Mouse (Mus musculus): Measurements from ENCODE around the gene Nup153. TPM values are rescaled to one million over a fixed set of nuclear protein-coding genes. Genes with fewer than 3 reads are reported as not detected.

Gene Nup153
- total and polyA plus RNA-seq, 2 experiments = 25.0 to 28.8 TPM

- Histone ChIP-seq H3K27ac (replicated peaks; ENCODE audit: insufficient read depth, low read depth, low read length) (no peak overlapping the region), H3K4me3 (ENCODE audit: insufficient read depth, low read depth, low read length) (no peak overlapping the region)
Observed at GRCm38 (mm10) chr13:46718893-46719400, 8.8 kb downstream of the Nup153 start.

GRCm38 (mm10) chr13:46715976-46716639 lies 11.6 kb downstream of the Nup153 start:
- DNase-seq (ENCODE audit: extremely low read depth, low read depth, low spot score) = no peak
- Histone ChIP-seq H3K4me3 (ENCODE audit: insufficient read depth, low read depth, low read length) (no peak overlapping the region), H3K4me1 (ENCODE audit: control insufficient read depth, insufficient read depth, low read length) (no peaks in the 10 kb centered on the region), H3K36me3 (ENCODE audit: control insufficient read depth, insufficient read depth, low read length) (peaks cover 30% of the 10 kb centered on the region), H3K27me3 (ENCODE audit: control insufficient read depth, insufficient read depth, low read length) (no peaks in the 10 kb centered on the region), H3K9ac (ENCODE audit: low read depth, low read length) (no peak overlapping the region), H3K27ac (replicated peaks; ENCODE audit: insufficient read depth, low read depth, low read length) (no peak overlapping the region), H3K79me2 (ENCODE audit: control insufficient read depth, insufficient read depth, low read length) (peaks cover 11% of the 10 kb centered on the region; the same call in 1 of the 2 replicates)
- 75% methylated on average over 3 of the region's 3 CpGs for WGBS
- TF ChIP-seq CTCF (IDR thresholded peaks at IDR 0.05; ENCODE audit: low read depth, low read length) (no peak), POLR2A (IDR thresholded peaks at IDR 0.05; ENCODE audit: extremely low read depth, insufficient read depth, low read length) (no peak)

More at GRCm38 (mm10) chr13:46718893-46719400, 8.8 kb downstream of the Nup153 start:
- no peak overlapping the region for H3K9ac ChIP-seq (ENCODE audit: low read depth, low read length)
- H3K4me1 ChIP-seq (ENCODE audit: control insufficient read depth, insufficient read depth, low read length) = no peaks in the 10 kb centered on the region; the same call in 1 of the 2 replicates
- no peak for DNase-seq (ENCODE audit: extremely low read depth, low read depth, low spot score)
- TF ChIP-seq POLR2A (IDR thresholded peaks at IDR 0.05; ENCODE audit: extremely low read depth, insufficient read depth, low read length) (no peak), CTCF (IDR thresholded peaks at IDR 0.05; ENCODE audit: low read depth, low read length) (no peak)
- H3K36me3 ChIP-seq (ENCODE audit: control insufficient read depth, insufficient read depth, low read length) = peaks cover 13% of the 10 kb centered on the region
- no peaks in the 10 kb centered on the region for H3K27me3 ChIP-seq (ENCODE audit: control insufficient read depth, insufficient read depth, low read length)
- H3K79me2 ChIP-seq (ENCODE audit: control insufficient read depth, insufficient read depth, low read length) = peaks cover 11% of the 10 kb centered on the region; the same call in 1 of the 2 replicates
- WGBS = 85% methylated on average over 5 of the region's 5 CpGs

- TF ChIP-seq CTCF (IDR thresholded peaks at IDR 0.05; ENCODE audit: low read depth, low read length) (no peak), POLR2A (IDR thresholded peaks at IDR 0.05; ENCODE audit: extremely low read depth, insufficient read depth, low read length) (no peak)
- Histone ChIP-seq H3K79me2 (ENCODE audit: control insufficient read depth, insufficient read depth, low read length) (peaks cover 5% of the 10 kb centered on the region; the same call in 1 of the 2 replicates), H3K4me1 (ENCODE audit: control insufficient read depth, insufficient read depth, low read length) (no peaks in the 10 kb centered on the region), H3K4me3 (ENCODE audit: insufficient read depth, low read depth, low read length) (no peak overlapping the region), H3K27ac (replicated peaks; ENCODE audit: insufficient read depth, low read depth, low read length) (no peak overlapping the region), H3K9ac (ENCODE audit: low read depth, low read length) (no peak overlapping the region), H3K36me3 (ENCODE audit: control insufficient read depth, insufficient read depth, low read length) (peaks cover 45% of the 10 kb centered on the region), H3K27me3 (ENCODE audit: control insufficient read depth, insufficient read depth, low read length) (no peaks in the 10 kb centered on the region)
- no peak for DNase-seq (ENCODE audit: extremely low read depth, low read depth, low spot score)
- WGBS = 96% methylated on average over 5 of the region's 5 CpGs
Observed at GRCm38 (mm10) chr13:46713486-46713885, 14.3 kb downstream of the Nup153 start.

GRCm38 (mm10) chr13:46703138-46703537 lies 24.6 kb downstream of the Nup153 start:
- 79% methylated on average over 5 of the region's 5 CpGs for WGBS
- Histone ChIP-seq H3K27me3 (ENCODE audit: control insufficient read depth, insufficient read depth, low read length) (no peaks in the 10 kb centered on the region), H3K9ac (ENCODE audit: low read depth, low read length) (no peak overlapping the region), H3K4me3 (ENCODE audit: insufficient read depth, low read depth, low read length) (no peak overlapping the region), H3K79me2 (ENCODE audit: control insufficient read depth, insufficient read depth, low read length) (no peaks in the 10 kb centered on the region; the same call in 1 of the 2 replicates), H3K36me3 (ENCODE audit: control insufficient read depth, insufficient read depth, low read length) (peaks cover 14% of the 10 kb centered on the region), H3K27ac (replicated peaks; ENCODE audit: insufficient read depth, low read depth, low read length) (no peak overlapping the region), H3K4me1 (ENCODE audit: control insufficient read depth, insufficient read depth, low read length) (no peaks in the 10 kb centered on the region)
- TF ChIP-seq POLR2A (IDR thresholded peaks at IDR 0.05; ENCODE audit: extremely low read depth, insufficient read depth, low read length) (no peak), CTCF (IDR thresholded peaks at IDR 0.05; ENCODE audit: low read depth, low read length) (peak; percentile 49)
- DNase-seq (ENCODE audit: extremely low read depth, low read depth, low spot score) = peak; percentile 49

- no peak overlapping the region for H3K27ac ChIP-seq (replicated peaks; ENCODE audit: insufficient read depth, low read depth, low read length)
- no peak overlapping the region for H3K4me3 ChIP-seq (ENCODE audit: insufficient read depth, low read depth, low read length)
- 91% methylated on average over 2 of the region's 2 CpGs for WGBS
- H3K4me1 ChIP-seq (ENCODE audit: control insufficient read depth, insufficient read depth, low read length) = peaks cover 4% of the 10 kb centered on the region; the same call in 1 of the 2 replicates
- no peak for DNase-seq (ENCODE audit: extremely low read depth, low read depth, low spot score)
- H3K27me3 ChIP-seq (ENCODE audit: control insufficient read depth, insufficient read depth, low read length) = no peaks in the 10 kb centered on the region
- TF ChIP-seq POLR2A (IDR thresholded peaks at IDR 0.05; ENCODE audit: extremely low read depth, insufficient read depth, low read length) = no peak
- no peak for TF ChIP-seq CTCF (IDR thresholded peaks at IDR 0.05; ENCODE audit: low read depth, low read length)
- no peaks in the 10 kb centered on the region; the same call in 1 of the 2 replicates for H3K79me2 ChIP-seq (ENCODE audit: control insufficient read depth, insufficient read depth, low read length)
- H3K9ac ChIP-seq (ENCODE audit: low read depth, low read length) = no peak overlapping the region
- peaks cover 15% of the 10 kb centered on the region for H3K36me3 ChIP-seq (ENCODE audit: control insufficient read depth, insufficient read depth, low read length)
Observed at GRCm38 (mm10) chr13:46701486-46701885, 26.3 kb downstream of the Nup153 start.

- no peak for TF ChIP-seq CTCF (IDR thresholded peaks at IDR 0.05; ENCODE audit: low read depth, low read length)
- TF ChIP-seq POLR2A (IDR thresholded peaks at IDR 0.05; ENCODE audit: extremely low read depth, insufficient read depth, low read length) = no peak
- no peak overlapping the region for H3K27ac ChIP-seq (replicated peaks; ENCODE audit: insufficient read depth, low read depth, low read length)
- 95% methylated on average over 1 of the region's 1 CpGs for WGBS
- H3K4me1 ChIP-seq (ENCODE audit: control insufficient read depth, insufficient read depth, low read length) = peaks cover 4% of the 10 kb centered on the region
- no peak overlapping the region for H3K4me3 ChIP-seq (ENCODE audit: insufficient read depth, low read depth, low read length)
- H3K79me2 ChIP-seq (ENCODE audit: control insufficient read depth, insufficient read depth, low read length) = no peaks in the 10 kb centered on the region; the same call in 1 of the 2 replicates
- H3K36me3 ChIP-seq (ENCODE audit: control insufficient read depth, insufficient read depth, low read length) = peaks cover 22% of the 10 kb centered on the region
- H3K27me3 ChIP-seq (ENCODE audit: control insufficient read depth, insufficient read depth, low read length) = no peaks in the 10 kb centered on the region
- DNase-seq (ENCODE audit: extremely low read depth, low read depth, low spot score) = no peak
- no peak overlapping the region for H3K9ac ChIP-seq (ENCODE audit: low read depth, low read length)
Observed at GRCm38 (mm10) chr13:46699372-46699771, 28.4 kb downstream of the Nup153 start.

All from liver, adult 2 months (tissue).